Mouse (Mus musculus) urinary bladder, postnatal 14 days (tissue): ENCODE measurements around the gene Filip1l.

ENCODE experiments used
- DNase-seq: peaks from one replicate; pipeline ENCODE4 v3.0.0; 2021; ENCODE audit warnings: low spot score

The Filip1l gene

DNA sequence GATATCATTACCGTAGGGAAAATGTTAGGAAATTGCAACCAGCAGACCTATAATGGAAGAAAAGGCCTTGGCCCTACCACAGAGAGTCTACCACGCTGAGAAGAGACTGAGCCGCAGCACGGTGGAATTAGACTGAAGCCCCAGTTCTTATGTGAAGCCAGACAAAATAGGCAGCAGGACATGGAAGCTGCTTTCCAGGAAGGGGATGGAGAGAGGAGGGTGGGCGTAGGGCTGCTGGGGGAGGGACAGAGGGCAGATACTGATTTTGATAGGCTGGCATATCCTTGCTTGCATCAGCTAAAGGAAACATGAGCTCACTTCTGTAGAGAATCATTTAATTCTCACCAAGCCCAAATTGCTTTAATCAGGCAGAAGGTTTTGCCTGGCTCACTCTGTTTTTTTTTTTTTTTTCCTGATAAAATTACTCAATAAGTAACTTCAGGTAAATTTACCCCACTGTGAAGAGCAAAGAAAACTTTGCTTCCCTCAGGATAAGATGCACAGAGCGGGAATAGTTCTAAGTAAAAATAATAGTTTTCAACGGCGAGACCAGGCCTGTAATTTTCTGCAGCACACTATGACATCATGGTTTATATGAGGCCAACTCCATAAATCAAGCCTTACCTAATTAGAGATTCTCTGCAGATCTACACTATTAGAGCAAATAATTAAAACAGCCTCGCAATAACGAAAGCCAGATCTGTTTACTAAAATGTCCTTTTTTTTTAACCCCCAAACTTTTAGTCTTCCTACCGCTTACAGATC is 84.8 kb downstream of the Filip1l start:
- no peak for DNase-seq

DNA sequence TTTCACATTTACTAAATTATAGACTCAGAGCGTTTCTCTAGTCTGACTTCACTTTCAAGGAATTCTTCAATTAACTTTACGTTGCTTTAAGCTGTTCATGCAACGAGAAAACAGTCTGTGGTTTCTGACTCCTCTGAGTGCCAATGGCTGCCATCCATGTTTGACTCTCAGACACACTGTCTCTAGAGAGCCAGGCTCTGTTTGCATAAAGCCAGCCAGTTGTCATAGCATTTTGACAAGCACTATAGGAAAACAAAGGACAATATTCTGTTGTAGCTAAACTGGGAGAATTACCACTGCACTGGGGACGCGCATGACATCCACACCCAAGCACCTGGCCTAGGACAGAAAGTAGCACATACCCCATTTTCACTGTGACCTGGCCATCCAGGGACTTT is 85.4 kb downstream of the Filip1l start:
- no peak for DNase-seq

DNA sequence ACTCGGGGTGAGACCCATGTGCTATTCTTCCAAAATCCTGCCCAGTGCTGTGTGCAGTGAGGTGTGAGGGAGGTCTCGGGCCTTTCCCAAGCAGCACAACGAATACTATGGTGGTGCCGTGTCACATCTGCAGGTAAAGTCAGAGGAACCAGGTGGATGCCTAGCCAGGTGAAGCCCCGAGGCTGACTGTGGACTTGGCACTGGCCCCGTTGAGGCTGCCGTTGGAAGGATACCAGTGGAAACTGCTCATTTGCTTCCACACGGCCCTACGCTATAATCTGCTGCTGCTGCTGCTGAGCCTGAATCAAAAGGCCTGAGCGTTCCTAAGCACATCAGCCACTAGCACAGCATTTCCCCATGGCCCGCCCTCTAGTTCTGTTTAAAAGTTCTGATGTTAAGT is 86.3 kb downstream of the Filip1l start:
- DNase-seq, result no peak

GRCm38 (mm10) chr16:57440706-57441437 is 88.0 kb downstream of the Filip1l start:
- no peak for DNase-seq

- no peak for DNase-seq
Measured at GRCm38 (mm10) chr16:57445096-57446094, 92.5 kb downstream of the Filip1l start.

DNA sequence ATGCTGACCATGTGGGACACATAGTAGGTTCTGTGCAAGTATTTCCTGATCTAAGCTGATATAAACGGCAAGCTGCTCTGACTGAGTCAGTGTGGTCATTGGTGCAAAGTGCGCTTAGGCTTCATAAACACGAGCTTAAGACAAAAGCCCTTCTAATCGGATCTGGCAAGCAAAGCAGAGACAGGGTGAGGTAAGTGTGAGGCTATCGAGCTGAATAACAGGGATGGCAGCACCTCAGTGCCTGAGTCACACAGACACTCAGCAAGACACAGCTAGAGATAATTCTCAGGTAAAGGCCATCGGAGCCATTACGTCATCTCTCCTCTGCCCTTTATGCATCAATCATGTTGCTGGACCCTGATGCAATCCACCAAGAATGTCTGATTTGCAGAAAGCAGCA is 100.1 kb downstream of the Filip1l start:
- peak; percentile 15 for DNase-seq

GRCm38 (mm10) chr16:57454106-57454763 is 101.3 kb downstream of the Filip1l start:
- DNase-seq, result no peak

DNA sequence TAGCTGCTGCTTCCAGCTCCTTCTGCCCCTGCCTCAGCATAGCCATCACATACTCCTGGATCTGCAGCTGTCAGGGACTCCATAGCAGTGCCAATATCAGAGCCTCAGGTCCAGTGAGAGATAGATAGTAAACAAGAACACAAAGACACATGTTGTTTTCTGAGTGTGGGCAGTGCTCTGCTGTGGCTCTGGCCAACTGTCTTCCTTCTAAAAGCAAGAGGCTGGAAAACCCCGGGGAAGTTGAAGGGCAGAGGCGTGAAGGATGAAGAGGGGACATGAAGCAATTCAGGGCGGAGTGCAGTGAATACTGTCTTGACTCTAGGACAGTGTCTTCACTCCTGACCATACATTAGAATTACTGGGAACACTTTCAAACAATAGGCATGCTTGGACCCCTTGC is 102.7 kb downstream of the Filip1l start:
- no peak for DNase-seq

GRCm38 (mm10) chr16:57456003-57456402 is 103.1 kb downstream of the Filip1l start:
- no peak for DNase-seq

DNA sequence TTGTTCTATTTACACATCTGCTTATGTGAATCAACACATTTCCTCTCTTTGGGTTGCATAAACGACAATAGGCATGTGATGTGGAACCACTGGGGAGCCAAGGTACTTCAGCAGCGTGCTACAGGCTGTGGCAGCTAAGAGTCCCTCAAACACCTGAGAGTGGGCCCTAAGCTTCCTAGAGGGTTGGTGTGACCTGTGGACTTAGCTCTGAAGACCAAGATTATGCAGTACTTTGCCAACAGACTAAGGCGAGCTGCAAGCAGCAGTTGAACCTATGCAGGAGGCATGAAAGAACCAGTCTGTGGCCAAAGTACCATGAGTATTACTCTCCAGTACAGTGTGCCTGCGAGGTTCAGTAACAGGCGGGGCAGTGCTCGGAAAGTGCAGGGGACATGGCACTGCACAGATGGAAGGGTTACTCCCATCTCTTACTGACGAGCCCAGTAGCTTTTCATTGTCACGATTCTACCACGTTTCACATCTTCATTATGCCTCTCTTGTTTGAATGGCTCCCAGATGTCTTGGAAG is 112.6 kb downstream of the Filip1l start:
- DNase-seq, result no peak

GRCm38 (mm10) chr16:57469301-57469700 is 116.4 kb downstream of the Filip1l start:
- DNase-seq, result no peak

DNA sequence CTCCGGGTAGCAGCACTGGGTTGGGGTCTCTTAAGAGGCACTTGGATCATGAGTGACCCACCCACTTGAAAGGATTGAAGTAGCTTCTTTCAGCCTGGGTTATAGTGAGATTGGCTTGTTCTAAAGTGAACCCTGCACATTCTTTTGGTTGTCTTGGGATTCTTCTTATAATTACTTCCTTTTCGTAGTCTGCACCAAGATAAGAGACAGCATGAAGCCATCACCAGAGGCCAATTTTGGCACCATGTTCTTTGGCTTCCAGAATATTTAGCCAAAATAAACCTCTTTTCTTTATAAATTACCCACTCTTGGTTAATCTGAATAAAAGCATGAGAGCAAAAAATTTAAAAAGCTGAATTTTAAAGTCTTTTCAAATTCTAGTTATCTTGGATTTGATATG is 117.0 kb downstream of the Filip1l start:
- no peak for DNase-seq

DNA sequence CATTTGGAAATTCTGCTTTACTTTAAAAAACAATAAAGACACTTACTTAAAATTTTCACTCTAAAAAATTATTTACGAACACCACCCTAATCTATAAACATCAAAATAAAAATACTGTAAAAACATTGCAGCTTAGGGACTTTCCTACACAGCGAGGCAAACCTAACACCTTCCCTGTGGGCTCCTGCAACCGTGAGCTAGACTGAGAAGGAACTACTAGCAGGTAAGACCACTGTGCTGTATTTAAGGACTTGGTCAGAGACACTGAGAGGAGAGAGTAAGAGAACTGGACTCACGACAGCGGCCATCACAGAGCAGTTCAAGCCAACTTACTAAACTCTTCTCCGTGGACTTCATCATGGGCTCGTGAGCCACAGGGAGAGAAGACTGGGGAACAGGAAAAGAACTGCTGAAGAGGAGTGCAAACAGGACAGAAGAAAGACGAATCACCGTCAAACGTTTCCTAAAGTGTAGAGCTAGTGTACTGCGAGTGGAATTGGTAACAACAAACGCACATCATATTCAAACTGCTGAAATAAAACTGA is 117.5 kb downstream of the Filip1l start:
- no peak for DNase-seq

GRCm38 (mm10) chr16:57471071-57471470 is 118.2 kb downstream of the Filip1l start:
- no peak for DNase-seq

DNA sequence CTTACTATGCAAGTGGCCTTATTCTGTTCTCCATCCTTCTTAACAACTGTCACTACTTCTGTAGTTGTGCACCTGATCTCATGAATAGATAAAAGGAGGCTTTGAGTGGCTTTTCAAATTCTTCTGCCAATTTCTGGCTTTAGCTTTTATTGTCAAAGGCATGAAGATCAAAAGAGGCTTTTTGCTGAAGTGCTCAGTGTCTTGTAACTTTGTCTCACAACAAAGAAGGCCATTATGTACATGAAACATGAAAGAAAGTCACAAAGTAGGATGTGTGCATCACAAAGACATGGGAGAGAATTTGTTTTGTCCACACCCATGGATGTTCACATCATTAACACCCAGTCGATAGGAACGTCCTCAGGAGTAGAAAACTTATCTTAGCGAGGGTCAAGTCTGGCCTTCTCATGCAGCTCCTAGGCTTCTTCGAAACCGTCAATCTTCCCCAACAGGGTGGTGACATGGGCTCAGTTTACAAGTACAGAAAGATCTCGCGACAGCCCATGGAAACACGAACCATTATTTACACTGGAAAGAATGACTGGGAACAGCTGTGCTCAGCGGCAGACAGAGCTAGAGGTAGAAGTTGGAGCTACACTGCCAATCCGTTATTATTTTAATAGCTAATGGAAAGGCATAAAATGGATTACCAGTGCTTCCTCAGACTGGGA is 120.7 kb downstream of the Filip1l start:
- no peak for DNase-seq

DNA sequence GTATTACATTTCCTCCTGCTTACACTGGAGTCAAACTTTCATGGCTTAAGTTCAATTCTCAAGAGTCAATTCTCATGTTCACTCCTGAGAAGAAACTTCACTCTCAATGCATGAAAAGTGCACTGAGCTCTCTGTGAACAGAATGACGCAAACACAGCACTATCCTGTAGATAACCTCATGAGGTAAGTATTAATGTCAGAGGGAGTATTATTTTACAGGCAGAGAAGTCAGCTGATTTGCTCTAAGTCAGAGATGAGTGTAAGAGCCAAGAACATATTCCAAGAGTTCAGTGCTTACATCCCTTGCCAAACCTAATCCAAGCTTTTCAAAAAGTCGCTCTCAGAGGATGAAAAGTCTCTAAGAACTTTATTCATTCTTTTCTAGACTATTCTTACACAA is 125.6 kb downstream of the Filip1l start:
- no peak for DNase-seq

DNA sequence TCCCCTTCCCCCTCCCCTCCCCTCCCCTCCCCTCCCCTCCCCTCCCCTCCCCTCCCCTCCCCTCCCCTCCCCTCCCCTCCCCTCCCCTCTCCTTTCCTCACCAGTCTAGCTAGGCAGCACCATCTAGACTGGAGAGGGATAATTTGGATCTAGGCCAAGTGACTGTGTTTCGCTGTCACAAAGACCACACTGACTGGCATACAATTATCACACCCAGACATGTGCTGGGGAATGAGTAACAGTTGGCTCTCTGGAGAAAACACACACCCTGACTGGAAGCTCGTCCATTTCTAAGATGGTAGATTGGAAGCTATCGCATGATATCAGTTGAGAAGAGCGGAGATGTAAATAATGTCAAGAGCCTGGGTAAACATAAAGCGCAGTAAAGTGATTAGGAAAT is 126.9 kb downstream of the Filip1l start:
- no peak for DNase-seq

DNA sequence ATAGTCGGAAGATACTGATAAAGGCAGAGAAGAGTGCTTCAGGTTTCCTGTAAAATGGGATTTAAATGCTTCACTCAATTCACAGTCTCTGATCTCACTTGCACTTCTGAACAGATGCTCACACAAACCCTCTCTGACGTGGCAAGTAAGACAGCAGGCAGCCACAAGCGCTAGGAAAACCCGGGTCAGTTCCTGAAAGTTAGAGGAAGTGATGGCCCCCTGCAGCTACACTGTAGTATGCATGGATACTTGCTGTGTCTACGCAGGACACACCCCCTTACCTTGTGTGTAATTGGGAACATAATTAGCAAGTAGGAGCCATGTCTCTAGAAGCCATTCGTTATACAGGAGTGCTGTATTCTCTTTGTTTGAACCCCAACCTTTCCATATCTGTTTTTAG is 129.4 kb downstream of the Filip1l start:
- DNase-seq, result no peak

DNA sequence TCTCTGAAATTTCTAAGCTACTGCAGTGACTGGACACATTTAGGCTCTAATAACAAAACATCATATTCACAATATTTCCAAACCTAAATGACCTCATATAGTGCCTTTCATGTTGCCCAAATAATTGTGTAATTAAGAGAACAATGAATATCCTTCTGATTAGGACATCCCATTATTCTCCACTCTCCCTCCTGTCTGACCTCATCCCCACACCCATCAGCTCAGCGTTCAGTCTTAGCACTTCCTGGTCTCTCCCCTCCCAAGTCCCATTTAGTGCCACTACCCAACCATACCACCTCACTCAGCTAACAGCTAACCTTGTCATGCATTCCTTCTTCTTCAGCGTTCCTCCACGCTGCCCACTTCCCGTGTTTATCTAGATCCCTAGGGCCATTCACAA is 130.0 kb downstream of the Filip1l start:
- DNase-seq, result no peak

GRCm38 (mm10) chr16:57483503-57483902 is 130.6 kb downstream of the Filip1l start:
- DNase-seq, result no peak
